Mouse (Mus musculus) spleen, embryonic (tissue): ENCODE measurements around the gene Chrne.

Experiments used
- CTCF ChIA-PET: fragments of 350-600 bp; sonication (Branson Sonifier 250); formaldehyde crosslinking; loops from one replicate; lab custom pipeline; 2022; lab: Charles Lee

Chrne gene

DNA sequence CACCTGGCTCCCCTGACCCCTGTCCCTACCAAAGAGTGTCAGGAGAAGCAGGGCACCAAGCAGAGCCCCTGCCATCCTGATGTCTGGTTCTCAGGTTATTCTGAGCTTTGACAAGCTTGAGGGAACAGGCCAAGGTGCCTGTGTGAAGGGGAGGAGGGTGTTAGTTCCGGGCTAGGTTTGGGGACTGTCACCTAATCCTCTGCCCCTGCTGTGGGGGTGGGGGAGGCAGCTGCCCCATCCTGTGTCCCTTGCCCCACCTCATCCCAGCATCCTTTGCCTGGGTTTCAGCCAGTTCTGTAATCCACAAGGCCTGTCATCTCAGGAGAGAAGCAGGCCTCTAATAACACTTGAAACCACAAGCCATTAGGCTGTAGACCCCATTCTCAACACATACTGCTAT lies at the start of gene Chrne:
TSS of gene Chrne (minus strand) at position 116 of the 400 bp plus-strand sequence.
- CTCF ChIA-PET, result no interaction called here

DNA sequence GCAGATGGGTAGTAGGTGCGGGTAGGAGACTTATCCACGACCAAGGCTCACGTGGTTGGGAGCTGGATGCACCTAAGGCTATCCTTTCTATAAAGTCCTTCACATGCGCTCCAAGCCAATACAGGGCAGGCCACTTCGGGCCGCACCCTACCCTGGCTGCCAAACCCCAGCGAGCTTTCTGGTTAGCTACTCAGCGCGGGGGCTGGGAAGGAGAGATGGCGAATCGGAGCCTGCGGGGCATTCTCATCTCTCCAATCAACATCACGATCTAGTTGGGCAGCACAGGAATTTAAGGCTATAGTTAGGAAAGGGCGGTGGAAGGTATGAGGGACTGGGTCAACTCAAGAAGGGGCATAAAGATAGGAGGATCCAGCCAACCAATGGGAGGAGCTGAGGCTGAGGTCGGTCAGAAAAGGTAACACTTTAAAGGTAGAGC lies 49.3 kb upstream of the Chrne start:
- CTCF ChIA-PET, result interaction anchor here (1.2 kb wide), 1 partner anchor 13 kb away, joined by 3 read pairs; no protein-coding TSS in a partner anchor

GRCm38 (mm10) chr11:70667271-70668150 lies 48.5 kb upstream of the Chrne start:
- CTCF ChIA-PET, result interaction anchor here (0.9 to 1.2 kb wide), 2 partner anchors 12 to 32 kb away, joined by 3 read pairs; partner anchors contain the start of gene Inca1

- CTCF ChIA-PET, result interaction anchor here (0.9 kb wide), 1 partner anchor 33 kb away, joined by 3 read pairs; the partner anchor contains the start of gene Inca1
These were observed 47.7 kb upstream of the Chrne start for GRCm38 (mm10) chr11:70666687-70667086.

DNA sequence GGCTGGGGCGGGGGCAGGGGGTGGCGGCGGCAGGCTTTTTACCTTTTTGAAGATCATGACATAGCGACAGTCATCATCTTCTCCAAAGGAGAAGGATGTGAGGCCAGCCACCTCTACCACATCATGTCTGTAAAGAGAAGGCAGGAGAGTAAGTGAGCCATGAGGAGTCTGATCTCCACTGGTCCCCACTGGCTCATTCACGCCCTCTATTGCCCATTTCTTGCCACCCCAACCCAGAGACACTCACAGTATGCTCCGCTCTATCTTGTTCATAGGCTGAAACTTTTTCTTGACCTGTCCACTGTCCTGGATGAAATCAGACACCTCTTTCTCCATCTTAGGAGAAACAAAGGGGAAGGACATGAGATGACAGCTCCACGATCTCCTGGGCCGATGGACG lies 45.7 kb upstream of the Chrne start:
- CTCF ChIA-PET, result interaction anchor here (0.7 kb wide), 1 partner anchor 12 kb away, joined by 3 read pairs; no protein-coding TSS in a partner anchor

DNA sequence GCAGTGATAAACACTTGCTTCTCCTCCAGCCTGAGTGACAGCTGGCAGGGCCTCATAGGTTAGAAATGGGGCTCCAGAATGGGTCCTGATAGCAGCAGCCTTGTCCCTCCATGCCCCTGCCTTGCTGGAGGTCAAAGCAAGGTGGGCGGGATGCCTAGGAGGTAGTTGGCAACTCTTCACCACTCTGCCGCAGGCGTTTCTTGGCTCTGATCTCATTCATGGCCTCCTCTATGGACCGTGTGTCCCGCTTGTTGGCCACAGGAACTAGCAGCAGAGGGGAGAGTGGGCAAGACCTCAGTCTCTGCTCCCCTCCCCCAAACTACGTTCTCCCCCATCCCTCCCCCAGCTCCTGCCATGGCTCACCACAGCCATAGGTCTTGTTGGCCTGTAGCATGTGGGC lies 44.9 kb upstream of the Chrne start:
- CTCF ChIA-PET, result interaction anchor here (0.7 kb wide), 1 partner anchor 13 kb away, joined by 3 read pairs; no protein-coding TSS in a partner anchor

- CTCF ChIA-PET, result interaction anchor here (0.6 kb wide), 1 partner anchor 1244 kb away, joined by 4 read pairs; no protein-coding TSS in a partner anchor
These were observed 44.1 kb upstream of the Chrne start for GRCm38 (mm10) chr11:70663101-70663500.

DNA sequence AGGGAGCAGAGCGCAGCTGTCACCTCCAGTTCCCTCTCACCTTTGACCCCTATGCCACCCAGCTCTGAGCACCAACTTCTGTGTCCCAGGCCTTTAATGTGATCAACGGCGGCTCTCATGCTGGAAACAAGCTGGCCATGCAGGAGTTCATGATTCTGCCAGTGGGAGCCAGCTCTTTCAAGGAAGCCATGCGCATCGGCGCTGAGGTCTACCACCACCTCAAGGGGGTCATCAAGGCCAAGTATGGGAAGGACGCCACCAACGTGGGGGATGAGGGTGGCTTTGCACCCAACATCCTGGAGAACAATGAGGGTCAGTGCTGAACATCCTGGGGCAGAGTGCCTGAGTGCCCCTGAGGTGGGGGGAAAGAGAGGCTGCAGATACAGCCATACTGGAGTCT lies 41.6 kb upstream of the Chrne start:
- CTCF ChIA-PET, result no interaction called here

DNA sequence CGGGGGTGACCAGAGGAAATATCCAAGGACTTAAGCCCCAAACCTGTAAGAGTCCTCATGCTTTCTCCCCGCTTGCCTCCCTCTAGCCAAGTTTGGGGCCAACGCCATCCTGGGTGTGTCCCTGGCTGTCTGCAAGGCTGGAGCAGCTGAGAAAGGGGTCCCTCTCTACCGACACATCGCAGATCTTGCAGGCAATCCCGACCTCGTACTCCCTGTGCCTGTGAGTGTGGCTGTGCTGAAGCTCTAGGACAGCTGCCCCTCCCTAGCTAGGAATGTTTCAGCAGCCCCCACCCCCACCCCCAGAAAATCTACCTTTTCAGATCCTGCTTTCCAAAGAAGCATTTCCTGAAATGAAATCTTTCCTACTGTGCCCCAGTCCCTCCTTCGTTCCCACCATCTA lies 39.9 kb upstream of the Chrne start:
- CTCF ChIA-PET, result no interaction called here

DNA sequence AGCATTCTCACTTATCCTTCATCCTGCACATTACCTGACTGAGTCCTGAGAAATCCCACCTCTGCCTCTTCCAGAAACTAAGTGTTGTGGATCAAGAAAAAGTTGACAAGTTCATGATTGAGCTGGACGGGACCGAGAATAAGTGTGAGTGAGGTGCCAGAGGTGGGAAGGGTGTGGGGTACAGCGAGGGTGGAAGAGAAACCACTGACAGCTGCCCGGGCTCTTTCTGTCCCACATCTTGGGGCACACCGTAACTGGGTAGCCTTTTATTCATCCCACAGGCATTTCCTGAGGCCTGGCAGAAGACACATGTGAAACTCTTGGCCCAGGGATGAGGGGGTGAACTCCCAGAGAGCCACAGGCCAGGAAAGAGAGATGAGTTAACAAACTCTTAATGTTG lies 39.5 kb upstream of the Chrne start:
- CTCF ChIA-PET, result no interaction called here

DNA sequence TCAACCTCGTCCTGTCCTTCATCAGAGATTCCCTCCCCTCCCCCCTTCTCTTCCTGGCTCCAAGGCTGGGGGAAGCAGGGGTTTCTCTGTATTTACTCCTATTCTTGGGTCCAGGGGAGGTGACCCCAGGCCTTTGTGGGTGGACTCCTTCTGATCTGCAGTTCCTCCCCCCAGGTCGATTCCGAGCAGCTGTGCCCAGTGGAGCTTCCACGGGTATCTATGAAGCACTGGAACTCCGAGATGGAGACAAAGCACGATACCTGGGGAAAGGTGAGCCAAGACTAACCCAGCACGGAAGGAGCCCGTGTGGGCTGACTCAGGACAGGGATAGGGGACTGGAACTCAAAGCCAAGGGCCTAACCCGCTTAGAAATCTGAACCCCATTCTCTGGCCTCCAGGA lies 39.0 kb upstream of the Chrne start:
- CTCF ChIA-PET, result no interaction called here

- CTCF ChIA-PET, result no interaction called here
These were observed 38.6 kb upstream of the Chrne start for GRCm38 (mm10) chr11:70657573-70657972.

GRCm38 (mm10) chr11:70656964-70657363 lies 37.9 kb upstream of the Chrne start, which contains the start of gene Eno3:
Eno3 (plus strand) TSS chr11:70657202.
- CTCF ChIA-PET, result no interaction called here

GRCm38 (mm10) chr11:70656456-70656927 lies 37.5 kb upstream of the Chrne start:
- CTCF ChIA-PET, result no interaction called here

GRCm38 (mm10) chr11:70655571-70656455 lies 36.8 kb upstream of the Chrne start:
- CTCF ChIA-PET, result interaction anchor here (1.0 kb wide), 2 partner anchors 12 to 14 kb away, joined by 3 read pairs; no protein-coding TSS in a partner anchor

DNA sequence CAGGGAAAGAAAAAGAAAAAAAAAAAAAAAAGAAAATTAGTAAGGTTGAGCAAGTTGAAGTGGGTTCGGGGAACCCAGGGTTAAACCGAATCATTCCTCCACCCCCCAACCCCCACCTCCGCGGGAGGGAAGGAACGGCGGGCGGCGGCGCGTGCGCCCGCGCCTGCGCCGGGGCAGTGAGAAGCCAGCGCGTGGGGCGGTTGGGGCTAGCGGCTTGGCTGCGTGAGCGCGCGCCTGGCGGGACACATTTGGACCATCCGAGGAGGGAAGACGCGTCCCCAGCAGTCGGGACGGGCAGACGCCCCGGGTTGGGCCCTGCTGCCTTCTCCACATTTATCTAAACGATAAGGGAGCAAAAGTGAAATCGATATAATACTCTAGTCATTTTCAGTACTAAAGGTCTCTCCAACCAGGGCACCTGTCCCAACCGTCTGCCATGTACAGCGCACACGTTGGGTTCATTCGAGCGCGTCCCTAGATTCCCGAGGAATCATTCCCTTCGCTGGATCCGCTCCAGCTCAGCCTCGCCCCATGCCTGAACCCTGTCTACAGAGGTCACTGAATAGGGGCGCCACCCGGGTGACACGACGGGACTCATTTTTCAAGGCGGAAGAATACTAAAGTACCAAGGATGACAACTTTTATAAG lies 36.0 kb upstream of the Chrne start:
- CTCF ChIA-PET, result interaction anchor here (1.0 kb wide), 2 partner anchors 13 to 15 kb away, joined by 3 read pairs; no protein-coding TSS in a partner anchor

GRCm38 (mm10) chr11:70654198-70654922 lies 35.3 kb upstream of the Chrne start, which contains the start of gene Pfn1:
Pfn1 (minus strand) TSS chr11:70654644.
- CTCF ChIA-PET, result interaction anchor here (0.7 to 1.0 kb wide), 2 partner anchors 126 to 161 kb away, joined by 3 read pairs; no protein-coding TSS in a partner anchor

- CTCF ChIA-PET, result interaction anchor here (0.7 to 1.0 kb wide), 2 partner anchors 127 to 161 kb away, joined by 3 read pairs; no protein-coding TSS in a partner anchor
These were observed 34.6 kb upstream of the Chrne start for GRCm38 (mm10) chr11:70653345-70654197.

DNA sequence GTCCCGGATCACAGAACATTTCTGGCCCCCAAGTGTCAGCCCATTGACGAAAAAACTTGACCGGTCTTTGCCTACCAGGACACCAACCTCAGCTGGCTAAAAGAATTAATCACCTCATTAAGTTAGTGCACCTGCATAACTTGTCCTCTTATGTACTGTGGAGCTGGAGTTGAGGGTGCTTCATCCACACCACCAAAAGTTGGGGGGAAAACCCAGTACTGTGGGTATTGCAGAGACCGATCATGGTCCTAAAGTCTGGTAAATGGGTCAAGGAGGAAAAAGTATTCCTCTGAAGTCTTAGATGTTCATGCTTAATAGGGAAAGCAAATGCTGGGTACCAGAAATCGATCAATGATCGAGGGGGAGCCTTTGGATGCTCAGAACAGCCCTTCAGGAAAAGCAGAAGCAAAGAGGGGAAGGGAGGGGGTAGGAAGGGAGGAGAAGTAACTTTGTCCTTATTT lies 33.9 kb upstream of the Chrne start:
- CTCF ChIA-PET, result interaction anchor here (0.8 kb wide), 1 partner anchor 47 kb away, joined by 3 read pairs; the partner anchor contains the start of genes Inca1 and Kif1c
